Mouse (Mus musculus) gastrocnemius, postnatal 10 days (tissue): Measurements from ENCODE around the gene Mon1a. TPM values are rescaled to one million over a fixed set of nuclear protein-coding genes. Genes with fewer than 3 reads are reported as not detected.

Experiments used
- DNase-seq: peaks from one replicate; pipeline ENCODE4 v3.0.0; 2021; ENCODE audit warnings: mixed read lengths
- total RNA-seq, 2 experiments: library from RNA; stranded (reverse); gene quantifications; 2 replicates each; pipeline ENCODE4 v1.2.3; 2021

The Mon1a gene
- total RNA-seq, 2 experiments from 2014 or later = 4.0 to 4.8 TPM

- no peak for DNase-seq
Observed at GRCm38 (mm10) chr9:107908410-107909158, 20.6 kb downstream of the Mon1a start.

- DNase-seq = no peak
Observed at GRCm38 (mm10) chr9:107910025-107910769, 22.2 kb downstream of the Mon1a start.

- no peak for DNase-seq
Observed at GRCm38 (mm10) chr9:107914764-107915420, 26.9 kb downstream of the Mon1a start.

GRCm38 (mm10) chr9:107917895-107918608 lies 30.1 kb downstream of the Mon1a start:
- no peak for DNase-seq

GRCm38 (mm10) chr9:107918884-107919283 lies 30.9 kb downstream of the Mon1a start:
- no peak for DNase-seq

GRCm38 (mm10) chr9:107919441-107919840 lies 31.5 kb downstream of the Mon1a start:
- no peak for DNase-seq

- DNase-seq = peak; percentile 58
Observed at GRCm38 (mm10) chr9:107923021-107923420, 35.1 kb downstream of the Mon1a start.

- DNase-seq = peak; percentile 35
Observed at GRCm38 (mm10) chr9:107923956-107924355, 36.0 kb downstream of the Mon1a start.

- no peak for DNase-seq
Observed at GRCm38 (mm10) chr9:107925251-107925650, 37.3 kb downstream of the Mon1a start.

GRCm38 (mm10) chr9:107926920-107927420 lies 39.0 kb downstream of the Mon1a start:
- DNase-seq = no peak

GRCm38 (mm10) chr9:107927749-107928148 lies 39.8 kb downstream of the Mon1a start:
- DNase-seq = no peak

- DNase-seq = no peak
Observed at GRCm38 (mm10) chr9:107928169-107928568, 40.2 kb downstream of the Mon1a start, which contains the start of gene Actl11. Gene Actl11, plus strand, starts transcription at chr9:107928469.

GRCm38 (mm10) chr9:107932221-107932620 lies 44.3 kb downstream of the Mon1a start:
- DNase-seq = no peak

- DNase-seq = no peak
Observed at GRCm38 (mm10) chr9:107934146-107934545, 46.2 kb downstream of the Mon1a start.

- no peak for DNase-seq
Observed at GRCm38 (mm10) chr9:107935374-107935773, 47.4 kb downstream of the Mon1a start, which contains the start of gene Camkv. Gene Camkv, plus strand, starts transcription at chr9:107935674.

- peak; percentile 35 for DNase-seq
Observed at GRCm38 (mm10) chr9:107935790-107936214, 47.9 kb downstream of the Mon1a start.

- DNase-seq = no peak
Observed at GRCm38 (mm10) chr9:107936215-107936822, 48.4 kb downstream of the Mon1a start.

GRCm38 (mm10) chr9:107936831-107937230 lies 48.9 kb downstream of the Mon1a start:
- DNase-seq = no peak

- no peak for DNase-seq
Observed at GRCm38 (mm10) chr9:107947241-107948194, 59.6 kb downstream of the Mon1a start.
